Mouse (Mus musculus) lung, postnatal 0 days (tissue): ENCODE data around the gene Mt4. TPM values are rescaled to one million over a fixed set of nuclear protein-coding genes. Genes with fewer than 3 reads are reported as not detected.

Source experiments
- ATAC-seq: fragments of 200-750 bp; cut with Nextera tagmentation; 2 replicates; pipeline ENCODE4 v1.8.0; 2017; ENCODE audit warnings: moderate library complexity
- DNase-seq: peaks from one replicate; pipeline ENCODE4 v3.0.0-alpha.2; 2016; ENCODE audit warnings: low spot score
- H3K27ac ChIP-seq: fragments of 300-500 bp; sonication (generic); 2 replicates; pipeline ENCODE4 v1.5.1; 2014; ENCODE audit warnings: antibody characterized with exemption, mild to moderate bottlenecking, low read length, mixed read lengths
- H3K27me3 ChIP-seq: fragments of 300-500 bp; sonication (generic); replicated peaks from 2 replicates; pipeline ENCODE4 v1.6.1; 2014; ENCODE audit warnings: low read length, mixed read lengths; ENCODE audit not compliant: insufficient read depth
- H3K36me3 ChIP-seq: fragments of 300-500 bp; sonication (generic); 2 replicates; pipeline ENCODE4 v1.6.1; 2014; ENCODE audit warnings: low read length, mixed read lengths; ENCODE audit not compliant: insufficient read depth
- H3K4me1 ChIP-seq: fragments of 300-500 bp; sonication (generic); 2 replicates; pipeline ENCODE4 v1.6.1; 2014; ENCODE audit warnings: antibody characterized with exemption, low read depth, low read length, mixed read lengths; ENCODE audit not compliant: insufficient read depth
- H3K4me2 ChIP-seq: fragments of 300-500 bp; sonication (generic); replicated peaks from 2 replicates; pipeline ENCODE4 v1.6.1; 2014; ENCODE audit warnings: low read depth, mild to moderate bottlenecking, low read length, moderate library complexity, mixed read lengths
- H3K4me3 ChIP-seq: fragments of 300-500 bp; sonication (generic); 2 replicates; pipeline ENCODE4 v1.5.1; 2014; ENCODE audit warnings: low read depth, low read length
- H3K9ac ChIP-seq: fragments of 300-500 bp; sonication (generic); replicated peaks from 2 replicates; pipeline ENCODE4 v1.6.1; 2014; ENCODE audit warnings: low read depth, mild to moderate bottlenecking
- H3K9me3 ChIP-seq: fragments of 300-500 bp; sonication (generic); 2 replicates; pipeline ENCODE4 v1.6.1; 2016; ENCODE audit warnings: low read length, mixed read lengths
- CTCF ChIP-seq: IDR thresholded peaks from 2 replicates; pipeline ENCODE4 v1.5.1; 2016; ENCODE audit warnings: antibody characterized with exemption, mild to moderate bottlenecking
- EP300 ChIP-seq: IDR thresholded peaks from 2 replicates; pipeline ENCODE4 v1.6.1; 2016; ENCODE audit warnings: antibody characterized with exemption, mild to moderate bottlenecking, control low read depth
- WGBS: fragments of 180-500 bp; shearing (Covaris S2); extraction: QIAGEN DNeasy Blood & Tissue Kit; methylation state at CpG from one replicate; pipeline ENCODE4 v1.1.7; 2014; 5-methylcytosine and 5-hydroxymethylcytosine counted together
- polyA plus RNA-seq: library from polyadenylated mRNA; unstranded; fragments of >200 nt; fragmentation: Nextera tagmentation; extraction: Ambion mirVana; gene quantifications from 2 replicates; pipeline ENCODE4 v1.2.1, GENCODE M21; 2015

The Mt4 gene
- polyA plus RNA-seq, 1 experiment from 2014 or later, result not detected

- H3K4me3 ChIP-seq, result no peak overlapping the region
- H3K4me2 ChIP-seq, result no peak overlapping the region
- no peak overlapping the region for H3K27ac ChIP-seq
- H3K27me3 ChIP-seq, result no peaks in the 10 kb centered on the region; the same call in 1 of the 2 replicates
- no peaks in the 10 kb centered on the region for H3K36me3 ChIP-seq
- no peak for ATAC-seq
- H3K9ac ChIP-seq, result no peak overlapping the region
- no peak for DNase-seq
- TF ChIP-seq CTCF (no peak), EP300 (no peak)
- WGBS, result 20% methylated on average over 1 of the region's 1 CpGs
- H3K4me1 ChIP-seq, result no peaks in the 10 kb centered on the region
- H3K9me3 ChIP-seq, result no peaks in the 10 kb centered on the region
Observed at GRCm38 (mm10) chr8:94113435-94113834, 23.6 kb upstream of the Mt4 start.

- no peak overlapping the region for H3K4me3 ChIP-seq
- H3K9me3 ChIP-seq, result no peaks in the 10 kb centered on the region
- 79% methylated on average over 2 of the region's 2 CpGs for WGBS
- no peaks in the 10 kb centered on the region for H3K36me3 ChIP-seq
- ATAC-seq (no peak), DNase-seq (no peak)
- TF ChIP-seq CTCF (no peak), EP300 (no peak)
- no peaks in the 10 kb centered on the region; the same call in 1 of the 2 replicates for H3K27me3 ChIP-seq
- no peak overlapping the region for H3K4me2 ChIP-seq
- no peaks in the 10 kb centered on the region for H3K4me1 ChIP-seq
- H3K27ac ChIP-seq, result no peak overlapping the region
- H3K9ac ChIP-seq, result no peak overlapping the region
Observed at GRCm38 (mm10) chr8:94113972-94114371, 23.0 kb upstream of the Mt4 start.

- 17% methylated on average over 6 of the region's 6 CpGs for WGBS
- ATAC-seq (no peak), DNase-seq (no peak)
- TF ChIP-seq CTCF, result no peak
- no peak for TF ChIP-seq EP300
- Histone ChIP-seq H3K4me1 (no peaks in the 10 kb centered on the region), H3K27me3 (no peaks in the 10 kb centered on the region), H3K9ac (no peak overlapping the region), H3K4me2 (no peak overlapping the region), H3K36me3 (no peaks in the 10 kb centered on the region), H3K27ac (no peak overlapping the region), H3K9me3 (no peaks in the 10 kb centered on the region), H3K4me3 (no peak overlapping the region)
Observed at GRCm38 (mm10) chr8:94118776-94119430, 18.1 kb upstream of the Mt4 start.

- Histone ChIP-seq H3K4me1 (no peaks in the 10 kb centered on the region), H3K36me3 (no peaks in the 10 kb centered on the region), H3K27me3 (no peaks in the 10 kb centered on the region), H3K27ac (no peak overlapping the region), H3K9ac (no peak overlapping the region), H3K4me3 (no peak overlapping the region), H3K9me3 (no peaks in the 10 kb centered on the region), H3K4me2 (no peak overlapping the region)
- TF ChIP-seq CTCF (no peak), EP300 (no peak)
- DNase-seq (no peak), ATAC-seq (no peak)
- 85% methylated on average over 9 of the region's 9 CpGs for WGBS
Observed at GRCm38 (mm10) chr8:94121625-94122024, 15.4 kb upstream of the Mt4 start.

GRCm38 (mm10) chr8:94122711-94123468 is 14.1 kb upstream of the Mt4 start:
- H3K4me1 ChIP-seq, result no peaks in the 10 kb centered on the region
- no peaks in the 10 kb centered on the region for H3K9me3 ChIP-seq
- no peak overlapping the region for H3K4me3 ChIP-seq
- no peaks in the 10 kb centered on the region for H3K27me3 ChIP-seq
- no peaks in the 10 kb centered on the region for H3K36me3 ChIP-seq
- TF ChIP-seq CTCF (no peak), EP300 (no peak)
- no peak overlapping the region for H3K27ac ChIP-seq
- DNase-seq, result no peak
- H3K4me2 ChIP-seq, result no peak overlapping the region
- 40% methylated on average over 8 of the region's 8 CpGs for WGBS
- H3K9ac ChIP-seq, result no peak overlapping the region
- ATAC-seq, result no peak

- Histone ChIP-seq H3K9me3 (no peaks in the 10 kb centered on the region), H3K27me3 (no peaks in the 10 kb centered on the region), H3K27ac (no peak overlapping the region), H3K9ac (no peak overlapping the region), H3K36me3 (no peaks in the 10 kb centered on the region), H3K4me3 (no peak overlapping the region), H3K4me2 (no peak overlapping the region), H3K4me1 (no peaks in the 10 kb centered on the region)
- TF ChIP-seq CTCF (no peak), EP300 (no peak)
- ATAC-seq (no peak), DNase-seq (no peak)
- WGBS, result 77% methylated on average over 6 of the region's 6 CpGs
Observed at GRCm38 (mm10) chr8:94127711-94128110, 9.3 kb upstream of the Mt4 start.
